Mouse (Mus musculus) hindbrain, postnatal 0 days (tissue): ENCODE data around the gene Tulp3. TPM values are rescaled to one million over a fixed set of nuclear protein-coding genes. Genes with fewer than 3 reads are reported as not detected.
"Not testable (repeated sequence)": the region's sequence is repeated elsewhere in the genome, so short reads cannot be mapped to it uniquely, and the experiment has no call there.

ENCODE experiments used
- ATAC-seq: fragments of 200-750 bp; cut with Nextera tagmentation; 2 replicates; pipeline ENCODE4 v1.8.0; 2017; ENCODE audit warnings: mild to moderate bottlenecking, moderate TSS enrichment, moderate library complexity
- DNase-seq: peaks from one replicate; pipeline ENCODE4 v3.0.0-alpha.2; 2015; ENCODE audit warnings: low spot score
- H3K27ac ChIP-seq: fragments of 300-500 bp; sonication (generic); 2 replicates; pipeline ENCODE4 v1.5.1; 2014; ENCODE audit warnings: mild to moderate bottlenecking
- H3K27me3 ChIP-seq: fragments of 300-500 bp; sonication (generic); 2 replicates; pipeline ENCODE4 v1.6.1; 2014; ENCODE audit warnings: low read length, mixed read lengths; ENCODE audit not compliant: insufficient read depth
- H3K36me3 ChIP-seq: fragments of 300-500 bp; sonication (generic); 2 replicates; pipeline ENCODE4 v1.6.1; 2014; ENCODE audit warnings: low read length, mixed read lengths; ENCODE audit not compliant: insufficient read depth
- H3K4me1 ChIP-seq: fragments of 300-500 bp; sonication (generic); 2 replicates; pipeline ENCODE4 v1.6.1; 2014; ENCODE audit warnings: antibody characterized with exemption, low read length, mixed read lengths; ENCODE audit not compliant: insufficient read depth
- H3K4me2 ChIP-seq: fragments of 300-500 bp; sonication (generic); 2 replicates; pipeline ENCODE4 v1.6.1; 2014; ENCODE audit warnings: low read depth, mild to moderate bottlenecking, low read length, moderate library complexity, mixed read lengths
- H3K4me3 ChIP-seq: fragments of 300-500 bp; sonication (generic); 2 replicates; pipeline ENCODE4 v1.5.1; 2014; ENCODE audit warnings: low read length
- H3K9ac ChIP-seq: fragments of 300-500 bp; sonication (generic); replicated peaks from 2 replicates; pipeline ENCODE4 v1.6.1; 2014; ENCODE audit warnings: mild to moderate bottlenecking, low read length, moderate library complexity, mixed read lengths
- H3K9me3 ChIP-seq: fragments of 300-500 bp; sonication (generic); 2 replicates; pipeline ENCODE4 v1.6.1; 2016; ENCODE audit warnings: low read length, mixed read lengths
- CTCF ChIP-seq: IDR thresholded peaks from 2 replicates; pipeline ENCODE4 v1.5.1; 2016; ENCODE audit warnings: antibody characterized with exemption, control low read depth, low read depth
- whole genome bisulfite sequencing: fragments of 180-500 bp; shearing (Covaris S2); extraction: QIAGEN DNeasy Blood & Tissue Kit; methylation state at CpG from one replicate; pipeline ENCODE4 v1.1.7; 2014; 5-methylcytosine and 5-hydroxymethylcytosine counted together
- polyA plus RNA-seq: library from polyadenylated mRNA; unstranded; fragments of >200 nt; fragmentation: Nextera tagmentation; extraction: Ambion mirVana; gene quantifications from 2 replicates; pipeline ENCODE4 v1.2.1, GENCODE M21; 2015
- total RNA-seq: library from RNA; depleted of rRNA; stranded (reverse); fragments of >200 nt; gene quantifications from 2 replicates; pipeline ENCODE4 v1.2.3, GENCODE M21; 2014

Tulp3 gene
- total and polyA plus RNA-seq, 2 experiments from 2014 or later, result 12.8 to 15.8 TPM

DNA sequence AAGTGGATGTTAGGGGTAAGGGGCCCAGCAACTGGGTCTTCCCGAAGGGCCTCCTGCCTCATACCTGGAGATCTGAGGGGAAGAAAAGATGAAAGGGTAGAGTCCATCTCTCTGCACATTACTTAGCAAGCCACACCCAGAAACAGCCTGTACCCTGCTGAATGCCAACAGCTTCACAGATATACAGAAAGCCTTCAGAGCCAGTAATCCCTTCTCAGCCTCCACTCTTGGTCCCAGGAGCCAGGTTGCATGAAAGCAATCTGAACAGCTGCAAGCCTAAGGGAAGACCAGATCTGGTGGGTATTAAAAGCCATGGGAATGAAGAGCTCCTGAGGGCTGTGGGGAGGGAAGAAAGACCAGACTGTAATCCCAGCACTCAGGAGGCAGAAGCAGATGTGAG, 33.5 kb upstream of the Tulp3 start:
- Histone ChIP-seq H3K27ac (no peak overlapping the region), H3K36me3 (no peaks in the 10 kb centered on the region), H3K9me3 (no peaks in the 10 kb centered on the region), H3K27me3 (no peaks in the 10 kb centered on the region), H3K9ac (no peak overlapping the region), H3K4me2 (no peak overlapping the region), H3K4me1 (no peaks in the 10 kb centered on the region), H3K4me3 (no peak overlapping the region)
- ATAC-seq, result no peak
- TF ChIP-seq CTCF, result no peak
- 100% methylated on average over 1 of the region's 1 CpGs for WGBS
- DNase-seq, result no peak

DNA sequence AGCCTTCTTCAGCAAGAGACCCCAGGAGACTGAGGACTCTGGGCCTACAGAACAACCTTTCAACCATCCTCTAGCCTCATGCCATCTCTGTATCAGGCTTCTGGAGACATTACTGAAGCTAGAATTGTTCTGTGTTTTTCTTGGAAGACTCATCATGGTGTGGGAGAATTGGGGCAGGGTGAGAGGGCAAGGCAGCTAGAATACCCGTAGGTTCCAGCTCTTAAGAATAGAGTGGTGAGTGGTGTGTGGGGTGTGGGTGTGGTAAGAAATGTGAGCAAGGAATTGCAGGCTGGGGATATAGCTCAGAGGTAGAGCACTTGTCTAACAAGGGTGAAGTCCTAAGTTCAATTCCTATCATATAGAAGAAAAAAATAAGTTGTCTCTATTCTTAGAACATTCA, 29.4 kb upstream of the Tulp3 start:
- Histone ChIP-seq H3K27ac (no peak overlapping the region), H3K9ac (no peak overlapping the region), H3K9me3 (no peaks in the 10 kb centered on the region), H3K27me3 (no peaks in the 10 kb centered on the region), H3K36me3 (no peaks in the 10 kb centered on the region), H3K4me3 (no peak overlapping the region), H3K4me2 (no peak overlapping the region), H3K4me1 (no peaks in the 10 kb centered on the region)
- TF ChIP-seq CTCF, result no peak
- ATAC-seq (no peak), DNase-seq (no peak)
- WGBS, result 82% methylated on average over 1 of the region's 1 CpGs

DNA sequence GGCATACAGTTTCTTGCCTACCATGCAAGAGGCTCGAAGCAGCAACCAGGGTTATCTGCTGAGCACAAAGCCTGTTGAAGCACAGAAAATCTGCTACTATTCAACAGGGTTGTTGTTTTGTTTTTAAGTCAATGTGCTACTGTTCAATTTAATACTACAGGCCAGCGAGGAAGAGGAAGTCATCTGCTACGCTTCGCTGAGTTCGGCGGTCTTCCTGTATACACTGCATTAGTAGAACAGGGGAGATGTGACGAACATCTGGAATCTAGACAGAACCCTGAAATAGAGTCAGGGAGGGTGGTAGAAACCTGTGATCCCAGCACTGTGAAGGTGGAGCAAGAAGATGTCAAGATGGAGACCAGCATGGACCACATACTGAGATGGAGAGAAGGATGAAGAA, 28.1 kb upstream of the Tulp3 start:
- no peak overlapping the region for H3K9ac ChIP-seq
- H3K36me3 ChIP-seq, result no peaks in the 10 kb centered on the region
- no peak overlapping the region for H3K27ac ChIP-seq
- no peaks in the 10 kb centered on the region for H3K9me3 ChIP-seq
- ATAC-seq (no peak), DNase-seq (no peak)
- no peak overlapping the region for H3K4me3 ChIP-seq
- 81% methylated on average over 7 of the region's 7 CpGs for WGBS
- H3K4me2 ChIP-seq, result no peak overlapping the region
- no peak for TF ChIP-seq CTCF
- no peaks in the 10 kb centered on the region for H3K4me1 ChIP-seq
- H3K27me3 ChIP-seq, result no peaks in the 10 kb centered on the region

DNA sequence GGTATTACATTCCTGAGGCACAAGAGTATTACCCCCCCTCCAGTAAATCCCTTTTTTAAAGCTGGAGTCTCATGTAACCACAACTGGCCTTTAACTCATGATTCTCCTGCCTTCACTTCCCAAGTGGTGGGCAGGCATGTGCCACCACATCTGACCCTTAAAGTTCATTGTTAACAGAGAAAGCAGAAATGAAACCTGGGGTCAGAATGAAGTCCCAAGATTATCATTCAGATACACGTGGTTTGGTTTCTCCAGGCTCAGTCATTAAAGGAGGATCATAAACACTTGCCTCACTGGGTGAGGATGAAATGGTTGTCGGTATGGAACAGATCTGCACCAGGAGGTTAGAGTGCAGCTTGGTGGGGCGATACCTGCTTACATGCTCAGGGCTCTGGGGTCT, 25.6 kb upstream of the Tulp3 start:
- no peak for ATAC-seq
- TF ChIP-seq CTCF, result no peak
- Histone ChIP-seq H3K9ac (no peak overlapping the region), H3K4me2 (no peak overlapping the region), H3K4me3 (no peak overlapping the region), H3K27me3 (no peaks in the 10 kb centered on the region), H3K27ac (no peak overlapping the region), H3K9me3 (no peaks in the 10 kb centered on the region), H3K36me3 (no peaks in the 10 kb centered on the region), H3K4me1 (no peaks in the 10 kb centered on the region)
- DNase-seq, result no peak
- 80% methylated on average over 3 of the region's 3 CpGs for WGBS

DNA sequence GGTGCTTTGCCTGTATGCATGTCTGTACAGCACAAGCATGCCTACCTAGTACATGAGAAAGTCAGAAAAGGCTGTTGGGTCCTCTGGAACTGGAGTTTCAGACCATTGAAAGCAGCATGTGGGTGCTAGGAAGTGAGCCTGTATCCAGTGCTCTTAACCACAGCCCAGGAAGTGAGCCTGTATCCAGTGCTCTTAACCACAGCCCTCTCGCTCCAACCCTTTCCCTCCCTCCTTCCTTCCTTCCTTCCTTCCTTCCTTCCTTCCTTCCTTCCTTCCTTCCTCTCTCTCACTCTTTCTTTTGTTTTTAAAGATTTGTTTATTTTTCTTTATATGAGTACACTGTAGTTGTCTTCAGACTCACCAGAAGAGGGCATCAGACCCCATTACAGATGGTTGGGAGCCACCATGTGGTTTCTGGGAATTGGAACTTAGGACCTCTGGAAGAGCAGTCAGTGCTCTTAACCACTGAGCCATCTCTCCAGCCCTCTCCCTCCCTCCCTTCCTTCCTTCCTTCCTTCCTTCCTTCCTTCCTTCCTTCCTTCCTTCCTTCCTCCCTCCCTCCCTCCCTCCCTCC, 25.0 kb upstream of the Tulp3 start:
- not testable (repeated sequence) for H3K4me3 ChIP-seq, H3K9me3 ChIP-seq, H3K27me3 ChIP-seq, ATAC-seq, DNase-seq, H3K4me2 ChIP-seq, H3K36me3 ChIP-seq, H3K27ac ChIP-seq, H3K4me1 ChIP-seq, H3K9ac ChIP-seq
- 82% methylated on average over 1 of the region's 1 CpGs for WGBS
- peak; percentile 37 for TF ChIP-seq CTCF

DNA sequence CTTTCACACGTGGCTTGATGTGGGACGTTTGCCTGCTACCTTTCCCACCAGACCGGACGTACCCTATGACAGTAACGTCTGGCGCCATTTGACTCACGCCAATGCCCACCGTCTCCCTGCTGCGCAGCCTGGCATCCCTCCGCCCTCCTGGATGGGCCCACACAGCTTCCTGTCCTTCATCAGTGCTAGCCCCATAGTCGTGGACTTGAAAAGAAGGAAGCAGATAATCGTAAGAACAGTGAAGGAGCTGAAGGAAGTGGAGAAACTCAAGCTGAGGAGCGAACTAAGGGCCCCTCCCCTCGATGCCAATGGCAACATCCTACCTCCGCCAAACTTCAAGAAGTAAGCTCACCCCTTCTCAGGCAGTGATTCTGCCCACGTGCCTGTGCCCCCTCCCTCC, 24.0 kb upstream of the Tulp3 start:
- no peak overlapping the region for H3K4me3 ChIP-seq
- H3K36me3 ChIP-seq, result no peaks in the 10 kb centered on the region
- 82% methylated on average over 16 of the region's 16 CpGs for WGBS
- no peak overlapping the region for H3K27ac ChIP-seq
- H3K27me3 ChIP-seq, result no peaks in the 10 kb centered on the region
- no peak overlapping the region for H3K4me2 ChIP-seq
- DNase-seq, result no peak
- no peak for TF ChIP-seq CTCF
- ATAC-seq, result no peak
- H3K4me1 ChIP-seq, result no peaks in the 10 kb centered on the region
- no peaks in the 10 kb centered on the region for H3K9me3 ChIP-seq
- no peak overlapping the region for H3K9ac ChIP-seq

DNA sequence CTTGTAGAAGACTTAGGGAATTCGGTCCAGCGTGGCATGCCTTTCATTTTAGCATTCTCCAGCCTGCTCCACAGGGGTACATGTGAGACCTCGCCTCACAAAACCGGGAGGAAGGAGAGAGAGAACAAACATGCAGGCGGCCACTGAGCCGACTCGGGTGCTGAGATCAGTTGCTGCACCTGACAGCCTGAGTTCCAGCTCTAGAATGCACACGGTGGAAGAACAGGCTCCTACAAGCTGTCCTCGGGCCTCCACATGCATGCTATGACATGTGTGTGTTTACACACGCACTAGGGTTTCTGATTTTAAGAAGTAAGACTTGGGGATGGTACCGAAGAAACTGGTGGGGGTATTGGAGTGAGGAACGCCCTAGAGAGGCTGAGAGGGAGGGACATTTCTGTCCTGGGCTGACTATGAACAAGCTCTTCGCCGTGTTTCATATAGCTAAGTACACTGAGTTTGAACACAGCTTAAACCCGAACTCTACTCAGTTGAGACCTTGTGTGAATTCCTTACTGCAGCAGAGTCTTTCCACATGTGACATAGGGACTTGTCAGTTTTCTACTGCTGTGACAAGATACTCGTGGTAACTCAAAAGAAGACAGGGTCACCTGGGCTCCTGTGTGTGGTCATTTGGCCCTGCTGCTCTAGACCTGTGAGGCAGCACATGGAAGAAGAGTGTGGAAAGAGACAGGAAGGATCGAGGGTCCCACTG, 20.9 kb upstream of the Tulp3 start:
- Histone ChIP-seq H3K9ac (no peak overlapping the region), H3K9me3 (no peaks in the 10 kb centered on the region), H3K27ac (no peak overlapping the region), H3K27me3 (no peaks in the 10 kb centered on the region), H3K4me3 (no peak overlapping the region), H3K4me2 (no peak overlapping the region), H3K4me1 (no peaks in the 10 kb centered on the region), H3K36me3 (no peaks in the 10 kb centered on the region)
- no peak for TF ChIP-seq CTCF
- 90% methylated on average over 17 of the region's 17 CpGs for WGBS
- no peak for ATAC-seq
- no peak for DNase-seq
